Mouse (Mus musculus) megakaryocyte, embryonic 14.5 days (primary cell): ENCODE results near the gene Mafb.

Source experiments
- FLI1 ChIP-seq: IDR thresholded peaks from 2 replicates; pipeline ENCODE4 v1.6.1; 2012; ENCODE audit warnings: low read length, inconsistent platforms, mixed read lengths
- GATA1 ChIP-seq: IDR thresholded peaks from 3 replicates; pipeline ENCODE4 v1.6.1; 2012; ENCODE audit warnings: mixed read lengths, low read length, inconsistent platforms, borderline replicate concordance

DNA sequence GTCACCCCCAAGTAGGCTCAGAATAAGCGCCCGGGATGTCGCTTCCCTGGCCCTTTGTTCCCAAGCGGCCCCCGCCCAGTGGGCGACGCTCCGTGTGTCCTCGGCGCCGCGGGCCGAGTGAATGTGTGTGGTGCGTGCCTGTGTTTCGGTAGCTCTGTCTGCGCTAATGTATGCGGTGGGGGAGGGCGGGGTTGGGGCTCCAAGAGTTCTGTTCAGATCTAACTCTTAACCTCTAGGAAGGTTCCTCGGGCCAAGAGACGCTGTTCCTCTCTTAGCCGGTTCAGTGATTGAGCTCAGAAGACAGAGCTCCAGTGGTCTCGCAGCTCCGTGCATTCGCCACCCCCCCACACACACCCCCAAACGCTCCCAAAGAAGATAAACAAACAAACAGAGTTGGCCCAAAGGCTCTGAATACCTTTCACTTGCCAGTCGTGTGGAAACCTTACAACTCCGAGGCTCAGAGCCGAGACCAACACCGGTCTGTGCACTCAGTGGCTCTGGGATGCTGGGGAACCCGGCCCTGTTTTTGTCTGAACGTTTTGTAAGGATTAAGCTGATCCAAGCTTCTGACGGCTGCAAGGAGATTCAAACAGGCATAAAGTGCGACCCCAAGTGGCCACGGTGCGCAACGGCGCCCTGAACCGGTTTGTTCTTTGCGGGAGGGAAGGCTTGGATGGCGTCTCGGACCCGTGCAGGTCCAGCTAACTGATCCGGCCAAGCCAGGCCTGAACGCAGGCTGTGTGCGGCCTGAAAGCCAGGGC, 763 bp upstream of the Mafb start:
- TF ChIP-seq FLI1 (no peak), GATA1 (no peak)
